Mouse (Mus musculus) neural tube, embryonic 14.5 days (tissue): ENCODE results near the gene Erc2. TPM values are rescaled to one million over a fixed set of nuclear protein-coding genes. Genes with fewer than 3 reads are reported as not detected.
A peak's percentile ranks its signal among the peaks of the same experiment; 100 is the strongest.

ENCODE experiments used
- ATAC-seq: fragments of 200-750 bp; cut with Nextera tagmentation; 2 replicates; pipeline ENCODE4 v1.8.0; 2017; ENCODE audit warnings: low read depth, mild to moderate bottlenecking, moderate TSS enrichment, moderate library complexity
- H3K27ac ChIP-seq: fragments of 300-500 bp; sonication (generic); 2 replicates; pipeline ENCODE4 v1.5.1; 2014; ENCODE audit warnings: low read depth, mild to moderate bottlenecking, control low read depth, low read length, moderate library complexity, mixed read lengths
- H3K27me3 ChIP-seq: fragments of 300-500 bp; sonication (generic); 2 replicates; pipeline ENCODE4 v1.6.1; 2014; ENCODE audit warnings: low read length; ENCODE audit not compliant: control insufficient read depth, insufficient read depth
- H3K36me3 ChIP-seq: fragments of 300-500 bp; sonication (generic); 2 replicates; pipeline ENCODE4 v1.6.1; 2014; ENCODE audit warnings: low read length, mixed read lengths; ENCODE audit not compliant: control insufficient read depth, insufficient read depth
- H3K4me1 ChIP-seq: fragments of 300-500 bp; sonication (generic); 2 replicates; pipeline ENCODE4 v1.6.1; 2014; ENCODE audit warnings: low read length; ENCODE audit not compliant: control insufficient read depth, insufficient read depth
- H3K4me2 ChIP-seq: fragments of 300-500 bp; sonication (generic); 2 replicates; pipeline ENCODE4 v1.6.1; 2014; ENCODE audit warnings: mild to moderate bottlenecking, low read depth, low read length, control low read depth
- H3K4me3 ChIP-seq: fragments of 300-500 bp; sonication (generic); 2 replicates; pipeline ENCODE4 v1.5.1; 2014; ENCODE audit warnings: low read depth, low read length, control low read depth, mixed read lengths
- H3K9ac ChIP-seq: fragments of 300-500 bp; sonication (generic); replicated peaks from 2 replicates; pipeline ENCODE4 v1.6.1; 2014; ENCODE audit warnings: low read depth, mild to moderate bottlenecking, control low read depth, low read length, mixed read lengths
- H3K9me3 ChIP-seq: fragments of 300-500 bp; sonication (generic); 2 replicates; pipeline ENCODE4 v1.6.1; 2016; ENCODE audit warnings: low read length; ENCODE audit not compliant: control insufficient read depth
- WGBS: fragments of 180-500 bp; shearing (Covaris S2); extraction: QIAGEN DNeasy Blood & Tissue Kit; methylation state at CpG from one replicate; pipeline ENCODE4 v1.1.7; 2014; 5-methylcytosine and 5-hydroxymethylcytosine counted together
- polyA plus RNA-seq: library from polyadenylated mRNA; unstranded; fragments of >200 nt; fragmentation: Nextera tagmentation; extraction: Ambion mirVana; gene quantifications from 2 replicates; pipeline ENCODE4 v1.2.1, GENCODE M21; 2014

Gene Erc2
- polyA plus RNA-seq, 1 experiment from 2014 or later, result 117 TPM

DNA sequence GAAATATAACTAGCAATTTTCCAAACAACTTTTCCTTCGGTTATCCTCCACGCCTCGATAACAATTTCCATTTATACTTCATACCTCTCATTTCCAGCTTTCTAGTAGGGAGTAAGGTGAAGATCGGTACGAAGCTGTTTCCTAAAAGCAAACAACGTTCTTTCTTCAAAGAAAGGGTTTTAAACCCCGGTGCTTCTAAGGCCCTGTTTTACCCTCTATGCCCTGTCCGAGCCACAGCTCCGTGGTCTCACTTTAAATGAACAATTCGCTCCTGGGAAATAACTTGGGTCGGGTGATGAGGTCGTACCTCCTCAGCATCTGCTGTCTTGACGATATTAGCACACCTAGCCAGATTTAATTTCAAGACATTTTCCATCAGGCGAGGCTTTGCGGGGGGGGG, 884.8 kb downstream of the Erc2 start:
- Histone ChIP-seq H3K27ac (no peak overlapping the region), H3K36me3 (no peaks in the 10 kb centered on the region), H3K27me3 (peaks cover 17% of the 10 kb centered on the region), H3K4me2 (peak overlapping the region; percentile 95), H3K9ac (no peak overlapping the region; the same call in 1 of the 2 replicates), H3K4me3 (peak overlapping the region; percentile 59), H3K4me1 (peaks cover 28% of the 10 kb centered on the region), H3K9me3 (no peaks in the 10 kb centered on the region)
- ATAC-seq, result no peak
- WGBS, result 1% methylated on average over 15 of the region's 15 CpGs

DNA sequence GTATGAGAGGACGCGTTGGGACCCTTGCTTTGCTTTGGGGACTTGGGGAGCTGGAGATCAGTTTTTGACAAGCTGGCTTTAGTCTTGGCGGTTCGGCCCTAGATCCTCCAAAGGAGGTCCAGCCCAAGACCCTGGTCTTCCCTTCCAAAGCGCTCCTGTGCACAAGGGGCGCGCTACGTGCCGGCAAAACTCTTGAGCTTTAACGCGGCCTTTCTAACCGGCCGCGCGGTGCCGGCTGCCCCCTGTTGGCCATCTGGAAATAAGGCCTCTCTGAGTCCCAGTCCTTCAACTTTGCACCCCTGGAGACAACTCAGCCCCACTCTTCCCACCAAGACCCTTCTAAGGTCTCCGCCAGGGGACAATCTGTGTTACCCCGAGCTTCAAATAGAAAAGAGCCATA, 885.2 kb downstream of the Erc2 start:
- Histone ChIP-seq H3K4me3 (peak overlapping the region; percentile 59), H3K9me3 (no peaks in the 10 kb centered on the region), H3K36me3 (no peaks in the 10 kb centered on the region), H3K9ac (no peak overlapping the region), H3K27me3 (peaks cover 17% of the 10 kb centered on the region), H3K4me2 (peak overlapping the region; percentile 95), H3K4me1 (peaks cover 28% of the 10 kb centered on the region), H3K27ac (no peak overlapping the region)
- no peak for ATAC-seq
- WGBS, result 1% methylated on average over 18 of the region's 18 CpGs

DNA sequence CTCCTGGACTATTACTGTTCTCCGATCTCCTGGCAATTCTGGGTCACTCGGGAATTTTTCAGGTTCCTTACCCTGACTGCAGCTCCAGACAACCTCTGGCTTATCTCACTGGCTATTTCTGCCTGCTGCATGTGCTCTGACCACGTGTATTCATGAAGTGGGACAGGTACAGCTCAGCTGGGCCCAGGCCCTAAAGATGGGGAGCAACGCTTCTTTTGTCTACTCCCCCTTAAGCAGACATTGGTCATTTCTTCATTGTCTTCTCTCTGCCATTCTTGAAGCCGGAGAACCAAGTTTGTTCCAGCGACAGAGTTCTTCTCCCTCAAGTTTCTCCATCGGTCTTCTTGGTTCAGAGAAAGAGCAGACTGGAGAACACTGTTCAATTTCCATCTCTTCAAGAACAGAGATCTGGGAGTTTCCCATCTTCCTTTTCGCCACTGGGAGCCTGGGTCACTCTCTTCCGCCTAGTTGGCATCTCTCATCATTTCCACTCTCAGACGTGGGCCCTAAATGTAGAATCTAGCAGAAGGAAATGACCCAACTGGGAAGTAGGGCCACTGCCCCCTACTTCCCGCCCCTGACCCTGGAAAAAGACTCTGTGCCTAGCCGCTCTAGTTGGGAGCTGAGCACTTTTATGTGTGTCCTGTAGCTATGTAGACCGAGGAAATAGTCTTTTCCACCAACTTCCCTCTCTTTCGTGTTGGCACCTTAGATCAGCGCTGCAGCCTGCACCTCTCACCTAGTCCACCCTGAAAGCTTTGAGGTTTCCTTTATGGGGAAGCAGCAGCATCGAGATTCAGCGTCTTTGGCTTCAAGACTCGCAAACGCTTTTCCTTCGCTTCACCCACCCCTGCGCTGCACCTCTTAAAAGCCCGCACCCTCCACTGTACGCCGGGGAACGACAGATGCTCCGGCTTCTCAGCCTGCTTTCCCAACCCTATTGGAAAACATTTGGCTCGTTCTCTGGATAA, 886.3 kb downstream of the Erc2 start:
- H3K9ac ChIP-seq, result peak overlapping the region; percentile 39; the same call in 1 of the 2 replicates
- H3K9me3 ChIP-seq, result no peaks in the 10 kb centered on the region
- H3K27me3 ChIP-seq, result peaks cover 15% of the 10 kb centered on the region
- no peaks in the 10 kb centered on the region for H3K36me3 ChIP-seq
- H3K4me3 ChIP-seq, result peak overlapping the region; percentile 31
- H3K4me2 ChIP-seq, result peak overlapping the region; percentile 95
- WGBS, result 15% methylated on average over 27 of the region's 27 CpGs
- H3K4me1 ChIP-seq, result peaks cover 28% of the 10 kb centered on the region
- no peak overlapping the region for H3K27ac ChIP-seq
- ATAC-seq, result no peak

DNA sequence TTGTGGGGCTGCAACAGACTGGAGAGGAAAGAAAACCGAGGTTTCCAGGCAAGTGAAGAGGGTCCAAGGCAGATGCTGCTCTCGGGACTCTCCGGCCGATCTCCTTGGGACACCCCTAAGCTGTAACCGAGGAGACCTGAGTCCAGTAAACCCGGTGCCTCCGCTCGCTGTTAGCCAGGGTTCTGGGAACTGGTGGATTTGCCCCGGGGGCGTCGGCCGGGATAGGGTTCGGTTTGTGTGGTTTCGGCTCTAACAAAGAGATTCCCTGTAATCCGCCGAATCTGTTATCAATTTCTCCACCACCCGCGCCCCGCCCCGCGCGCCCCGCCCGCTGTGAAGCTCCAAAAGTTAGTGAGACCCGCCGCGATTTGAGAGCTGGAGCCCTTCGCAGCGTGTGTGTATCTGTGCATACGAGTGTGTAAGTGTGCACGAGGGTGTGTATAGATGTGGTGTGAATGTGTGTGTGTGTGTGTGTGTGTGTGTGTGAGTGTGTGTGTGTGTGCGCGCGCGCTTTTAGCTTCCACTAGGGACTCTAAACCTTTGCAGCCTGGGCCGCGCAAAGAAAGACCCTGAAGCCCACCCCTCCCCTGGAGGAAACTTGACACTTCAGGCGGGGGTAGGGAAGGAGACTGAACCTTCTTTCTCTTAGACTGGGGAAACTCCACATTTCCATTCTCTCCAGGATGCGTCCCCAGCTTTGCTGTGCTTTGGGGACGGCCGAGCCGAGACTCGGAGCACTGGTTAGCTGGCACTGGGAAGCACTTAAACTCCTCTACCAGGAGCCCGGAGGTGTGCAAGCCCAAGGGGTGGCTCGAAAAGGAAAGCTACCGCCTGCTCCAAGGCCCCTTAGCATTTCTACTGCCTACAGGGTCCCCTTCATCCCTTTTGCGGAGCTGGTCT, 887.5 kb downstream of the Erc2 start:
- Histone ChIP-seq H3K4me2 (peak overlapping the region; percentile 95), H3K4me3 (peak overlapping the region; percentile 31), H3K9ac (peak overlapping the region; percentile 39), H3K27me3 (peaks cover 15% of the 10 kb centered on the region), H3K4me1 (peaks cover 25% of the 10 kb centered on the region), H3K27ac (no peak overlapping the region), H3K36me3 (no peaks in the 10 kb centered on the region), H3K9me3 (no peaks in the 10 kb centered on the region)
- WGBS, result under 1% methylated on average over 47 of the region's 47 CpGs
- no peak for ATAC-seq

- Histone ChIP-seq H3K27ac (no peak overlapping the region), H3K4me2 (peak overlapping the region; percentile 95), H3K36me3 (no peaks in the 10 kb centered on the region), H3K4me1 (peaks cover 25% of the 10 kb centered on the region), H3K9me3 (no peaks in the 10 kb centered on the region), H3K9ac (0 out of 2 replicates have a peak overlapping the region, but pooled peaks have one; percentile 37), H3K4me3 (peak overlapping the region; percentile 31), H3K27me3 (peaks cover 15% of the 10 kb centered on the region)
- no peak for ATAC-seq
- under 1% methylated on average over 29 of the region's 29 CpGs for WGBS
These were observed 888.3 kb downstream of the Erc2 start for GRCm38 (mm10) chr14:28510341-28511028.

GRCm38 (mm10) chr14:28511029-28511651, 888.9 kb downstream of the Erc2 start:
- peak overlapping the region; percentile 31 for H3K4me3 ChIP-seq
- no peak overlapping the region for H3K27ac ChIP-seq
- peak overlapping the region; percentile 95 for H3K4me2 ChIP-seq
- ATAC-seq, result no peak
- H3K9me3 ChIP-seq, result no peaks in the 10 kb centered on the region
- H3K36me3 ChIP-seq, result no peaks in the 10 kb centered on the region
- peaks cover 25% of the 10 kb centered on the region for H3K4me1 ChIP-seq
- WGBS, result under 1% methylated on average over 41 of the region's 41 CpGs
- 0 out of 2 replicates have a peak overlapping the region, but pooled peaks have one; percentile 18 for H3K9ac ChIP-seq
- peaks cover 15% of the 10 kb centered on the region for H3K27me3 ChIP-seq

DNA sequence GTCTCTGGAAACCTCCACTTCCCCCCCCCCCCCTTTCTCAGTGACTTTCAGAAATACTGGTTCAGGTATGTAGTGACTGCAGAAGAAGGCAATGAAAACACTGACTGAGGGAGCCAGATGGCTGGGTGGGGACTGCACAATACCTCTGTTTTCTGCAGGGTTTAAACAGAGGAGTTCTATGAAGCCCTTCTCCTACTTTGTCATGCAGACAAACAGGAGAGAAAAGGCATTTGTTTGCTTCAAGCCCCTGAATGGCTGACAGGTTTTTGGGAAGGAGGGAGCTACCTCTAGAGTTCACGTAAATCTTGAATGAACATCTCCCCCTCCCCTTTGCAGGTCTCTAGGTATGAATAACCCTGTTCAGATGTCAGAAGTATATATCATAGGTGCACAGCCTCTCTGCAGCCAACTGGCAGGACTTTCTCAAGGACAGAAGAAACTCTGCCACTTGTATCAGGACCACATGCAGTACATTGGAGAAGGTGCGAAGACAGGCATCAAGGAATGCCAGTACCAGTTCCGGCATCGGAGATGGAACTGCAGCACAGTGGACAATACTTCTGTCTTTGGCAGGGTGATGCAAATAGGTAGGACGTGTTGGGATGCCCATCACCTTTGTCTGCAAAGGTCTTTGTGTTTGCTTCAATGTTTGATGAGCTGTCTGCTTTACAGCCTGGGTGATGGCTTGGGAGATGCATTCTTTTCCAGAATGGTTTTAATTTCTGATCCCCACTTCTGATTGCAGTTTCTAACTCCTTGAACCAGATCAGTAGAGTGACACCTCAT, 890.8 kb downstream of the Erc2 start:
- Histone ChIP-seq H3K4me1 (peaks cover 25% of the 10 kb centered on the region), H3K27ac (no peak overlapping the region), H3K4me3 (no peak overlapping the region), H3K27me3 (peaks cover 13% of the 10 kb centered on the region), H3K9me3 (no peaks in the 10 kb centered on the region), H3K36me3 (no peaks in the 10 kb centered on the region), H3K4me2 (no peak overlapping the region), H3K9ac (no peak overlapping the region)
- ATAC-seq, result no peak
- WGBS, result 69% methylated on average over 5 of the region's 5 CpGs
